Mouse (Mus musculus): ENCODE data around the gene Krtap10-10. TPM values are rescaled to one million over a fixed set of nuclear protein-coding genes. Genes with fewer than 3 reads are reported as not detected.
"Not testable (repeated sequence)": the region's sequence is repeated elsewhere in the genome, so short reads cannot be mapped to it uniquely, and the experiment has no call there.

Krtap10-10 gene
- not detected in 2 replicates for polyA plus RNA-seq (2015; fragmentation: Nextera tagmentation; extraction: Ambion mirVana)

- WGBS, result 73% methylated on average over 9 of the region's 9 CpGs
- Histone ChIP-seq H3K36me3 (ENCODE audit: insufficient read depth, low read length) (no peaks in the 10 kb centered on the region), H3K4me2 (replicated peaks; ENCODE audit: low read depth, low read length) (no peak within 1 kb of the TSS), H3K4me3 (ENCODE audit: low read length) (no peak within 1 kb of the TSS), H3K27ac (ENCODE audit: low read length) (no peak within 1 kb of the TSS), H3K9me3 (ENCODE audit: low read length) (no peaks in the 10 kb centered on the region), H3K27me3 (ENCODE audit: insufficient read depth, low read length) (no peaks in the 10 kb centered on the region), H3K4me1 (ENCODE audit: insufficient read depth, low read length) (no peaks in the 10 kb centered on the region), H3K9ac (replicated peaks; ENCODE audit: low read length) (no peak within 1 kb of the TSS)
- ATAC-seq (ENCODE audit: low FRiP score, low TSS enrichment), result no peak
Observed at GRCm38 (mm10) chr10:77835647-77836046, at the start of gene Krtap10-10. Gene Krtap10-10, plus strand, starts transcription at chr10:77835947.

DNA sequence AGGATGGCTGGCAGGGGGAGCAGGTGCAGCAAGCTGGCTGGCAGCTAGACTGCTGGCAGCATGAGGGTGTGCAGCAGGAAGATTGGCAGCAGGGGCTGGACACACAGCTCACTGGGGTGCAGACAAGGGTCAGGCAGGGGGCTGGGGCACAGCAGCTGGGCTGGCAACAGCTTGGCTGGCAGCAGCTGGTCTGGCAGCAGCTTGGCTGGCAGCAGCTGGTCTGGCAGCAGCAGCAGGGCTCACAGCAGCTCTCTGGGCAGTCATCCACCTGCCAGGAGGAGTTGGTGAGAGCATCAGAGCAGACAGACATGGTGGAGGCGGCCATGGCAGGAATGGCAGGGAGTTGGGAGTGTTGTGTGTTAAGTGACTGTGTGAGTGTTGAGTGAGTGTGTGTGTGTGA, 47.9 kb upstream of the Krtap10-10 start, which contains the start of gene Gm7137:
TSS of gene Gm7137 (minus strand) at position 325 of the 400 bp plus-strand sequence.
- H3K27ac ChIP-seq (ENCODE audit: low read length); H3K4me3 ChIP-seq (ENCODE audit: low read length); H3K9me3 ChIP-seq (ENCODE audit: low read length); ATAC-seq (ENCODE audit: low FRiP score, low TSS enrichment); H3K4me1 ChIP-seq (ENCODE audit: insufficient read depth, low read length); H3K4me2 ChIP-seq (replicated peaks; ENCODE audit: low read depth, low read length); H3K36me3 ChIP-seq (ENCODE audit: insufficient read depth, low read length); H3K9ac ChIP-seq (replicated peaks; ENCODE audit: low read length); H3K27me3 ChIP-seq (ENCODE audit: insufficient read depth, low read length): not testable (repeated sequence)
- no CpG with 5 or more reads among the region's 1 CpGs for WGBS

- Histone ChIP-seq H3K4me3 (ENCODE audit: low read length) (no peak overlapping the region), H3K27ac (ENCODE audit: low read length) (no peak overlapping the region), H3K4me2 (replicated peaks; ENCODE audit: low read depth, low read length) (no peak overlapping the region), H3K4me1 (ENCODE audit: insufficient read depth, low read length) (no peaks in the 10 kb centered on the region), H3K27me3 (ENCODE audit: insufficient read depth, low read length) (no peaks in the 10 kb centered on the region), H3K9ac (replicated peaks; ENCODE audit: low read length) (no peak overlapping the region), H3K9me3 (ENCODE audit: low read length) (no peaks in the 10 kb centered on the region), H3K36me3 (ENCODE audit: insufficient read depth, low read length) (no peaks in the 10 kb centered on the region)
- no peak for ATAC-seq (ENCODE audit: low FRiP score, low TSS enrichment)
- 45% methylated on average over 2 of the region's 2 CpGs for WGBS
Observed at GRCm38 (mm10) chr10:77788621-77789020, 47.1 kb upstream of the Krtap10-10 start.

DNA sequence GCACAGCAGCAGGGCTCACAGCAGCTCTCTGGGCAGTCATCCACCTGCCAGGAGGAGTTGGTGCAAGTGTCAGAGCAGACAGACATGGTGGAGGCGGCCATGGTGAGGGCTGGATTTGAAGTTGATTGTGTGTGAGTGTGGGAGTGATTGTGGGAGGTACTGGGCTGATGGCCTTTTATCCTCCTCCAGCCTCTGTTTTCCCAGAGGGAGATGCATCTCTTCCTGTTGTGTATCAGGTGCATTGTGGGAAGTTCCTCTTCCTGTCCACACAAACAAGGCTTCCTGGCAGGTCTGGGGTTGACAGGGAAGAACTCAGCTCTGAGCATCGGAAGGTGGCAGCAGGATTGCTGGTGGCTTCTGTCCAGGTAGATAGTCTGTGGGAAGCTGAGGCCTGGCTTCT, 40.8 kb upstream of the Krtap10-10 start, which contains the start of gene Gm9639:
TSS of gene Gm9639 (minus strand) at position 101 of the 400 bp plus-strand sequence.
- 59% methylated on average over 1 of the region's 2 CpGs for WGBS
- no peak for ATAC-seq (ENCODE audit: low FRiP score, low TSS enrichment)

GRCm38 (mm10) chr10:77797677-77798076, 38.1 kb upstream of the Krtap10-10 start:
- H3K9ac ChIP-seq (replicated peaks; ENCODE audit: low read length), result no peak overlapping the region
- WGBS, result 21% methylated on average over 3 of the region's 3 CpGs
- H3K27me3 ChIP-seq (ENCODE audit: insufficient read depth, low read length), result no peaks in the 10 kb centered on the region
- H3K4me3 ChIP-seq (ENCODE audit: low read length), result no peak overlapping the region
- no peak overlapping the region for H3K4me2 ChIP-seq (replicated peaks; ENCODE audit: low read depth, low read length)
- H3K9me3 ChIP-seq (ENCODE audit: low read length), result no peaks in the 10 kb centered on the region
- H3K36me3 ChIP-seq (ENCODE audit: insufficient read depth, low read length), result no peaks in the 10 kb centered on the region
- no peaks in the 10 kb centered on the region for H3K4me1 ChIP-seq (ENCODE audit: insufficient read depth, low read length)
- ATAC-seq (ENCODE audit: low FRiP score, low TSS enrichment), result no peak
- no peak overlapping the region for H3K27ac ChIP-seq (ENCODE audit: low read length)

More for the DNA sequence above, 40.8 kb upstream of the Krtap10-10 start, which contains the start of gene Gm9639:
- no peaks in the 10 kb centered on the region for H3K27me3 ChIP-seq (ENCODE audit: insufficient read depth, low read length)
- no peaks in the 10 kb centered on the region for H3K4me1 ChIP-seq (ENCODE audit: insufficient read depth, low read length)
- no peak within 1 kb of the TSS for H3K9ac ChIP-seq (replicated peaks; ENCODE audit: low read length)
- H3K9me3 ChIP-seq (ENCODE audit: low read length), result no peaks in the 10 kb centered on the region
- no peak within 1 kb of the TSS for H3K4me2 ChIP-seq (replicated peaks; ENCODE audit: low read depth, low read length)
- no peak within 1 kb of the TSS for H3K27ac ChIP-seq (ENCODE audit: low read length)
- H3K4me3 ChIP-seq (ENCODE audit: low read length), result no peak within 1 kb of the TSS
- no peaks in the 10 kb centered on the region for H3K36me3 ChIP-seq (ENCODE audit: insufficient read depth, low read length)

- H3K9ac ChIP-seq (replicated peaks; ENCODE audit: low read length); ATAC-seq (ENCODE audit: low FRiP score, low TSS enrichment); H3K4me3 ChIP-seq (ENCODE audit: low read length); H3K27me3 ChIP-seq (ENCODE audit: insufficient read depth, low read length); H3K36me3 ChIP-seq (ENCODE audit: insufficient read depth, low read length); H3K4me2 ChIP-seq (replicated peaks; ENCODE audit: low read depth, low read length); H3K27ac ChIP-seq (ENCODE audit: low read length); H3K9me3 ChIP-seq (ENCODE audit: low read length); H3K4me1 ChIP-seq (ENCODE audit: insufficient read depth, low read length): not testable (repeated sequence)
- 51% methylated on average over 3 of the region's 3 CpGs for WGBS
Observed at GRCm38 (mm10) chr10:77798164-77798920, 37.4 kb upstream of the Krtap10-10 start.

DNA sequence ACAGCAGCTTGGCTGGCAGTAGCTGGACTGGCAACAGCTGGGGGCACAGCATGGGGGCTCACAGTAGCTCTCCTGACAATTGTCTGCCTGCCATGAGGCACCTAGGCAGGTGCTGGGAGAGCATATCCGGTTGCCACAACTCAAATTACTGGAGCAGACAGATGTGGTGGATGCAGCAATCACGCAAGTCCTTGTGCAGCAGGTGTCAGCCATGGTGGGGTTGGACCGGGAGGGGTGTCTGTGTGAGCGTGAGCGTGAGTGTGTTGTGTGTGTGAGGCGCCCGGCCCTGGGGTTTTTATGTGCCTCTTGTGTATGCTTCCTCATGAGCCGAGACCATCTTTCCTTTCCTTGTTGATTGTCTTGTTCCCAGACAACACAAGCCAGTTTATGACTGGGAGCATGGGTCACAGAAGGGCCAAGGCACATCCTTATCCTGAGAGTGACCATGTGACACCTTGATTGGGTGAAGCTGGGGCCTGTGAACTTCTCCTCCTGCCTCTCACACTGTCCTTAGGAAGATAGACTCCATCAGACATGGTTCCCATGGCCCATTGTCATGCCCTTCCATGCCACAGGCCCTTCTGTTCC, 36.7 kb upstream of the Krtap10-10 start, which contains the start of gene Gm19668:
TSS of gene Gm19668 (minus strand) at position 213 of the 588 bp plus-strand sequence.
- no peak within 1 kb of the TSS for H3K4me2 ChIP-seq (replicated peaks; ENCODE audit: low read depth, low read length)
- H3K9me3 ChIP-seq (ENCODE audit: low read length), result no peaks in the 10 kb centered on the region
- no peak within 1 kb of the TSS for H3K4me3 ChIP-seq (ENCODE audit: low read length)
- H3K27me3 ChIP-seq (ENCODE audit: insufficient read depth, low read length), result no peaks in the 10 kb centered on the region
- ATAC-seq (ENCODE audit: low FRiP score, low TSS enrichment), result no peak
- H3K27ac ChIP-seq (ENCODE audit: low read length), result no peak within 1 kb of the TSS
- 47% methylated on average over 8 of the region's 8 CpGs for WGBS
- no peak within 1 kb of the TSS for H3K9ac ChIP-seq (replicated peaks; ENCODE audit: low read length)
- H3K36me3 ChIP-seq (ENCODE audit: insufficient read depth, low read length), result no peaks in the 10 kb centered on the region
- H3K4me1 ChIP-seq (ENCODE audit: insufficient read depth, low read length), result no peaks in the 10 kb centered on the region

- Histone ChIP-seq H3K4me1 (ENCODE audit: insufficient read depth, low read length) (no peaks in the 10 kb centered on the region), H3K4me3 (ENCODE audit: low read length) (no peak overlapping the region), H3K4me2 (replicated peaks; ENCODE audit: low read depth, low read length) (no peak overlapping the region), H3K27ac (ENCODE audit: low read length) (no peak overlapping the region), H3K27me3 (ENCODE audit: insufficient read depth, low read length) (no peaks in the 10 kb centered on the region), H3K9ac (replicated peaks; ENCODE audit: low read length) (no peak overlapping the region), H3K9me3 (ENCODE audit: low read length) (no peaks in the 10 kb centered on the region), H3K36me3 (ENCODE audit: insufficient read depth, low read length) (no peaks in the 10 kb centered on the region)
- ATAC-seq (ENCODE audit: low FRiP score, low TSS enrichment), result no peak
- WGBS, result 82% methylated on average over 3 of the region's 3 CpGs
Observed at GRCm38 (mm10) chr10:77804095-77804494, 31.7 kb upstream of the Krtap10-10 start.

- H3K4me2 ChIP-seq (replicated peaks; ENCODE audit: low read depth, low read length), result no peak within 1 kb of the TSS
- H3K27me3 ChIP-seq (ENCODE audit: insufficient read depth, low read length), result no peaks in the 10 kb centered on the region
- H3K9ac ChIP-seq (replicated peaks; ENCODE audit: low read length), result no peak within 1 kb of the TSS
- H3K9me3 ChIP-seq (ENCODE audit: low read length), result no peaks in the 10 kb centered on the region; the same call in 1 of the 2 replicates
- H3K27ac ChIP-seq (ENCODE audit: low read length), result no peak within 1 kb of the TSS
- no peaks in the 10 kb centered on the region for H3K4me1 ChIP-seq (ENCODE audit: insufficient read depth, low read length)
- 78% methylated on average over 3 of the region's 5 CpGs for WGBS
- no peak within 1 kb of the TSS for H3K4me3 ChIP-seq (ENCODE audit: low read length)
- ATAC-seq (ENCODE audit: low FRiP score, low TSS enrichment), result no peak
- no peaks in the 10 kb centered on the region for H3K36me3 ChIP-seq (ENCODE audit: insufficient read depth, low read length)
Observed at GRCm38 (mm10) chr10:77811743-77812142, 24.0 kb upstream of the Krtap10-10 start, which contains the start of gene Gm9507. Gene Gm9507, minus strand, starts transcription at chr10:77811843.

DNA sequence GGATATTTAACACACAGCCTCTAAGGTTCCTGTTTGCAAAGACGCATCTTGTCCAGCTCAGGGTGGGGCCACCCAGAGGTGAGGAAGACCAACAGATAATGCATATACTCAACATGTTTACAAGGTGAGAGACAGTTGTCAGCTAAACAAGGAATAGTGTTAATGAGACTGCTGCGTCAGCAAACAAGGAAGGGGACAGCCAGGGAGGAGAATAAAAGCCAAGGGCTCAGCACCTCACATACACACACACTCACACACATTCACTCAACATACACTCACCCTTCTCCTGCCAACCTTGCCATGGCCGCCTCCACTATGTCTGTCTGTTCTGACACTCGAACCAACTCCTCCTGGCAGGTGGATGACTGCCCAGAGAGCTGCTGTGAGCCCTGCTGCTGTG, 21.4 kb upstream of the Krtap10-10 start, which contains the start of gene Gm2696:
TSS of gene Gm2696 (plus strand) at position 301 of the 400 bp plus-strand sequence.
- no peak within 1 kb of the TSS for H3K27ac ChIP-seq (ENCODE audit: low read length)
- no peak for ATAC-seq (ENCODE audit: low FRiP score, low TSS enrichment)
- no peaks in the 10 kb centered on the region for H3K27me3 ChIP-seq (ENCODE audit: insufficient read depth, low read length)
- no peaks in the 10 kb centered on the region for H3K36me3 ChIP-seq (ENCODE audit: insufficient read depth, low read length)
- no peaks in the 10 kb centered on the region; the same call in 1 of the 2 replicates for H3K9me3 ChIP-seq (ENCODE audit: low read length)
- 60% methylated on average over 4 of the region's 4 CpGs for WGBS
- no peak within 1 kb of the TSS for H3K9ac ChIP-seq (replicated peaks; ENCODE audit: low read length)
- H3K4me3 ChIP-seq (ENCODE audit: low read length), result no peak within 1 kb of the TSS
- H3K4me2 ChIP-seq (replicated peaks; ENCODE audit: low read depth, low read length), result no peak within 1 kb of the TSS
- no peaks in the 10 kb centered on the region for H3K4me1 ChIP-seq (ENCODE audit: insufficient read depth, low read length)
